Mouse (Mus musculus): Measurements from ENCODE around the gene Begain.

- TF ChIP-seq CTCF (IDR thresholded peaks at IDR 0.05; ENCODE audit: borderline replicate concordance, insufficient read depth, low read length) (no peak), POLR2A (IDR thresholded peaks at IDR 0.05; ENCODE audit: low read depth, low read length) (no peak)
Measured at GRCm38 (mm10) chr12:109039311-109039710, 28.7 kb downstream of the Begain start.
